Mouse (Mus musculus) forebrain, embryonic 12.5 days (tissue): Measurements from ENCODE around the gene Trim45. TPM values are rescaled to one million over a fixed set of nuclear protein-coding genes. Genes with fewer than 3 reads are reported as not detected.
A peak's percentile ranks its signal among the peaks of the same experiment; 100 is the strongest.

Experiments used
- ATAC-seq: fragments of 200-750 bp; cut with Nextera tagmentation; 2 replicates; pipeline ENCODE4 v1.8.0; 2017; ENCODE audit warnings: moderate TSS enrichment; ENCODE audit not compliant: low FRiP score
- H3K27ac ChIP-seq: fragments of 300-500 bp; sonication (generic); 2 replicates; pipeline ENCODE4 v1.5.1; 2016; ENCODE audit warnings: mild to moderate bottlenecking
- H3K27me3 ChIP-seq: fragments of 300-500 bp; sonication (generic); 2 replicates; pipeline ENCODE4 v1.6.1; 2016; ENCODE audit warnings: mild to moderate bottlenecking
- H3K36me3 ChIP-seq: fragments of 300-500 bp; sonication (generic); replicated peaks from 2 replicates; pipeline ENCODE4 v1.6.1; 2016; ENCODE audit warnings: mild to moderate bottlenecking
- H3K4me1 ChIP-seq: fragments of 300-500 bp; sonication (generic); 2 replicates; pipeline ENCODE4 v1.6.1; 2016
- H3K4me2 ChIP-seq: fragments of 300-500 bp; sonication (generic); 2 replicates; pipeline ENCODE4 v1.6.1; 2016; ENCODE audit warnings: mild to moderate bottlenecking, moderate library complexity
- H3K4me3 ChIP-seq: fragments of 300-500 bp; sonication (generic); replicated peaks from 2 replicates; pipeline ENCODE4 v1.5.1; 2016; ENCODE audit warnings: mild to moderate bottlenecking
- H3K9ac ChIP-seq: fragments of 300-500 bp; sonication (generic); 2 replicates; pipeline ENCODE4 v1.6.1; 2016; ENCODE audit warnings: mild to moderate bottlenecking
- H3K9me3 ChIP-seq: fragments of 300-500 bp; sonication (generic); 2 replicates; pipeline ENCODE4 v1.6.1; 2016
- WGBS: fragments of 180-500 bp; shearing (Covaris S2); methylation state at CpG from one replicate; pipeline ENCODE4 v1.1.7; 2016; 5-methylcytosine and 5-hydroxymethylcytosine counted together
- polyA plus RNA-seq: library from polyadenylated mRNA; unstranded; fragments of >200 nt; fragmentation: Nextera tagmentation; extraction: Ambion mirVana; gene quantifications from 2 replicates; pipeline ENCODE4 v1.2.1, GENCODE M21; 2016

Trim45 gene
- polyA plus RNA-seq = 6.2 and 7.1 TPM in 2 replicates

DNA sequence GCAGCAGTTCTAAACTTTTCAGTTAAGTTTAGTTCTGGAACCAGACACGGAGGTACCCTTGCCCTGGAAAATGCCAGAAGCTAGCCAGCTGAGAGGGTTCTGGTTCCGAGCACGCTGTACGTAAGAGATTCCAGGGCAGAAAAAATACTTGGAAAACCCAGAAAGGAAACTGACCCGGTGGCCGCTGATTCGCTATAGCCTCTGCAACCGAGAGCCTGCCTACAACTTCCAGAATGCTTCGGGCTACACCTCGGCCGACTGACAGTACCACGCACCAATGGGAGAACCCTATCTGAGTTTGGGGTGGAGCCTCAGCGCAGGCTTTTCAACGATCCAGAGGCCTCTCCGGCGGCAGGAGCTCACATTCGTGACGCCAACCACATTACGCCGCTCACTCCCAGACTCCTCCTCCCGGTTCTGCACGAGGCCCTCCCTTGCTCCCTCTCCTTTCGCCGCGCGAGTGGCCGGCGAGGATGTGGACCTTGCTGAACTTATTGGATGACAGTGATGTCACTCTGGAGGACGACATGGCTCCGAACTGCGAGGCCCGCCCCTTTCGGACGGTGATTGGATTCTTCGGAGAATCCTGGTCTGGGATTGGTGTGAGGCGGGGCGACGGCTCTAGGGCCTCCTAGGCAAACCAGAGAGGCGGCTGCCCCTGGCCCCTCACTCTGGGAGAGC lies at the start of gene Trim45:
Gene Trim45, plus strand, starts transcription at position 378 of the 681 bp plus-strand sequence.
- Histone ChIP-seq H3K36me3 (no peaks in the 10 kb centered on the region; the same call in 1 of the 2 replicates), H3K9me3 (no peaks in the 10 kb centered on the region), H3K27me3 (no peaks in the 10 kb centered on the region), H3K4me3 (peak within 1 kb of the TSS; percentile 58), H3K4me2 (peak within 1 kb of the TSS; percentile 65), H3K4me1 (peaks cover 41% of the 10 kb centered on the region), H3K27ac (peak within 1 kb of the TSS; percentile 81), H3K9ac (peak within 1 kb of the TSS; percentile 73)
- WGBS = under 1% methylated on average over 39 of the region's 39 CpGs
- ATAC-seq = peak; percentile 99

DNA sequence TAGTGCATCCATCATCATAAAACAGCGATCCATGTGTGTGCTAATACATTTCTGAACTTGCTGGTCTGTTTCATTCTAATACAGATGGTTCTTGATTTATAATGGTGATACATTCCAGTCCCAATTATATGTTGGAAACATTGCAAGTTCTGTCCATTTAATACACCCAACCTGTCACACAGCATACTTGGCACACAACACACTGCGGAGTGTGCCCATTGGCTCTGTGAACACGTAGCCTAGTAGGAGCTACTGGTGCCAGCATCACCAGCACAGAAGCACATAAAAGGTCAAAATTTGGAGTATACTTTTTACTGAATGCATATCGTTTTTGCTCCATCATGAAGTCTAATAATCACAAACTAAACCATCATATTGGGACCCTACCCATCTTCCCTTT lies 44.9 kb upstream of the Trim45 start:
- H3K4me2 ChIP-seq = no peak overlapping the region
- H3K4me1 ChIP-seq = no peaks in the 10 kb centered on the region
- ATAC-seq = no peak
- no peak overlapping the region for H3K4me3 ChIP-seq
- WGBS = 91% methylated on average over 4 of the region's 4 CpGs
- H3K27ac ChIP-seq = no peak overlapping the region
- H3K36me3 ChIP-seq = no peaks in the 10 kb centered on the region
- H3K27me3 ChIP-seq = no peaks in the 10 kb centered on the region
- no peak overlapping the region for H3K9ac ChIP-seq
- no peaks in the 10 kb centered on the region for H3K9me3 ChIP-seq

DNA sequence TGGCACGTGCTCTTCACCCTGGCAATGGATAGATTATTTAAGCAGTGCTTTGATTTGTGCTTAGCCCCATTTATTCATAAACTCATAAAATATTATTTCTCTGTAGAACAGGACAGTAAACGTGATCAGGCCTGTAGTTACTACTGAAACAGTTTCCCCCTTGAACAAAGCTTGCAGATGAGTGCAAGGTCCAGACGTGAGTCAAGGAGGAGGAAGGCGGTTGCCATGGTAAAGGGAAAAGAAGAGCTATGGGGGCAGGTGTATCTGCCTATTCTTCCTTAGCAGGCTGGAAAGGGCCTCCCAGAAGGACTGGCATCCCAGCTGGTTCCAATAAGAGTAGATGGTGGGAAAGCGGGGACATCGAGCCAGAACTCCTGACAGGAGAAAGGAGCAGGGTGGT lies 40.6 kb upstream of the Trim45 start:
- Histone ChIP-seq H3K27ac (no peak overlapping the region), H3K4me1 (no peaks in the 10 kb centered on the region), H3K9ac (no peak overlapping the region), H3K4me3 (no peak overlapping the region), H3K27me3 (no peaks in the 10 kb centered on the region), H3K4me2 (no peak overlapping the region), H3K9me3 (no peaks in the 10 kb centered on the region), H3K36me3 (no peaks in the 10 kb centered on the region)
- WGBS = 85% methylated on average over 6 of the region's 6 CpGs
- no peak for ATAC-seq

DNA sequence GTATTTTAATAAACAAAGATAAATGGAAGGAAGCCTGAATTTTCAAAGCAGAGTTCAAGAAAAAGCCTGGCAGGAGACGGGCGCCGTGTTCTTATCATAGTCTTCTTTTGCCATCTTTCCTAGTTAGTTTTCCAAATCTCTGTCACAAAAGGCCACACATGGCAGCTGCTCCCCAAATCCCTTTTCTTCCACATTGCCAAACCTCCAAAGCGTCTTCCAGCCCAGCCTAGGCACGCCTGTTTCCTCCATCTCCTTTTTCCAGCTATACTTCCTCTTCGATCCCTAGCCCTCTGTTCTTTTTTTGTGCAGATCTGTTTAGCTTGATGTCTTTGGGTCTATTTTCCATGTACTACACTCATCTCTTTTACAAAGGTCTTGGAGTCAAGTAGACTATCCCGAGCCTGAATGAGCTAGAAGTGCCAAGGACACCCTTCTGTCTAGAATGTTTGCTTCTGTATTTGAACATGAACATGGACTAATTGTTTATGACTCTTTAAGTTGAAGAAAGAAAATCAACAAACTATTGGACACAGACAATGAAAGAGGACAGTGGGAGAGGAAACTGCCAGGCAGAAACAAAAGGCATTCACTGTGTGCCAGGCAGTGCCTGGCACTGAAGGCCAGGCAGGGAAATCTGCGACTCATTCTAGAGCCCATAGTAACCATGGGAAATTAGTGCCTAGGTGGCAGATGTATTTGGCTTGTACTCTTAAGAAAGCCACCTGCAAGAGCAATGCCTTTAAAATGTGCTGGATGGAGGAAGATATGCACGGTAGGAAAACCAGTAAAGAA lies 40.0 kb upstream of the Trim45 start:
- H3K4me3 ChIP-seq = no peak overlapping the region
- no peaks in the 10 kb centered on the region for H3K36me3 ChIP-seq
- WGBS = 89% methylated on average over 9 of the region's 9 CpGs
- no peaks in the 10 kb centered on the region for H3K4me1 ChIP-seq
- H3K9ac ChIP-seq = no peak overlapping the region
- no peaks in the 10 kb centered on the region for H3K27me3 ChIP-seq
- no peak for ATAC-seq
- no peak overlapping the region for H3K4me2 ChIP-seq
- no peak overlapping the region for H3K27ac ChIP-seq
- 0 out of 2 replicates have a peak, but pooled peaks cover 3% of the 10 kb centered on the region for H3K9me3 ChIP-seq

DNA sequence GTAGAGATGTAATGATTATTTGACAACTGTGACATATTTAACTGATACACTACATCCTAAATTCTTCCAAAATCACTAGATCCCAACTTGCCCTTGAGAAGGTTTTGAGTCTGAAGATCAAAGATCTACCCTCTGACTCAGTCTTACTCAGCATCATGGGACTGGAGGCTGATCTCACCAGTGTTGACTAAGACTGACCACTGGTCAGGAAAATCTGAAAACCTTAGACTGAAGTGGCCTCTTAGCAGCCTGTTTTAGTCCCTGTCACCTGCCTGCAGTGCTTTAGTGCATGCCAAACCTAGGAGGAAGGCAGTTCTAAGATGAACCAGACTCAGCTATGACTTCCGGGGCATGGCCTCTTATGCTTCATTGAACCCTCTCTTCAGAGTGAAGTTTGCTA lies 32.8 kb upstream of the Trim45 start:
- 96% methylated on average over 1 of the region's 1 CpGs for WGBS
- no peak for ATAC-seq
- Histone ChIP-seq H3K27ac (no peak overlapping the region), H3K4me3 (no peak overlapping the region), H3K27me3 (no peaks in the 10 kb centered on the region), H3K9ac (no peak overlapping the region), H3K9me3 (0 out of 2 replicates have a peak, but pooled peaks cover 4% of the 10 kb centered on the region), H3K4me2 (no peak overlapping the region), H3K36me3 (no peaks in the 10 kb centered on the region), H3K4me1 (no peaks in the 10 kb centered on the region)

DNA sequence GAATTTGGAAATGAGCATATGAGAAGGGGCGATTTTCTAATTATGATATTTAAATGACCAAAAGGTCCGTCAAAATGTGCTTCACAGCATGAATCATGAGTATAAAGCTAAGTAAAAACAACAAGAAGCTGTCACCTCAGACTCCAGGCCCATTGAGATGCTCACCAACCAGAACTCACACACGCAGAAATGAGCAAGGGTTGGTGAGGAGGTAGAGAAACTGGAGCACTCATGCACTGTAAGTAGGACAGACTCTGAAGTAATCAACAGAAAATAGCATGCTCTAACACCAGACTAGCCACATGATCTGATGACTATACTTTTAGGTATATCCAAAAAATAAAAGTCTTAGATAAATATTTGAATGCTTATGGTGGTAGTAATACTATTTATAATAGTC lies 31.6 kb upstream of the Trim45 start:
- ATAC-seq = no peak
- Histone ChIP-seq H3K4me1 (no peaks in the 10 kb centered on the region), H3K9me3 (0 out of 2 replicates have a peak, but pooled peaks cover 4% of the 10 kb centered on the region), H3K27me3 (no peaks in the 10 kb centered on the region), H3K9ac (no peak overlapping the region), H3K4me3 (no peak overlapping the region), H3K36me3 (no peaks in the 10 kb centered on the region), H3K4me2 (no peak overlapping the region), H3K27ac (no peak overlapping the region)
- WGBS = 93% methylated on average over 3 of the region's 3 CpGs

DNA sequence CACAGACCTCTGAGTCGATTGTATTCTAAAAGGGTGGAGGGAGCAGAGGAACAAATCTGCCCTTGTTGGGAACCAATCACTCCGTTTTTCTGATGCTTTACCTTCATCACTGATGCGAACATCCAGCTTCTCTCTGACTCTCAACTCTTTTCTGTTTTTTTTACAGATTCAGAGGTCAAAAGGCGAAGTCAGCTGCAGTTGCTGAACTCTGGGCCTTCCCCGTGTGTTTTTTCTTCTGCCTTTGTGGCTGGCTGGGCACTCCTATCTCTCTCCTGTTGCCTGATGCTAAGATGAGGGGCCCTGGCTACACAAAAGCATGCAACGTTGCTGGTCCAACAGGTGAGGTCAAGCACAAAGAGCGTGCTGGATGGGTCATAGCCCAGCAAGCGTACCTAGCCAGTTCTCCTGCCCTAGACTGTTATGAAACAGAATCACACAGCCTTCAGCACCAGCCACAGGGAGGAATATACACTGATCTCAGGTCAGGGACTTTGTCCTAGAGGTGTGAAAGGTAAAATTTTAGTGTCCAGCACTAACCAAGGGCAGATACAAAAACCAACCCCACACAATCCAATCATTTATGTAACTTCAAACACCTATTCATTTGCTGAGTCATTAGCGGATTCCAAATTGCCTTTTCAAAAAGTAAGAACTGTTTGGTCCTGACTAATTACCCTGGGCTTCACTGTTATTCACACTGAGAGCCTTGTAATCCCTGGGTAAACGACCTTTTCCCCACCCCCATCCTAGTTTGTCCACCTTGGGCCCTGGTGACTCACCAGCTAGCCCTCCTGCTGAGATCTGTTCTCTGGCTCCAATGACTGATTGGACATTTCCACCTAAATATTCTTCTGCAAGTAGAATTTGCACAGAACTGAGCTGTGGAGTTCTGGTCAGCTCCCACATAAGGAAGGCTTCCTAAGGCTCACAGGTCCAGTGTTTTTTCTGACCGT lies 29.3 kb upstream of the Trim45 start:
- no peaks in the 10 kb centered on the region for H3K27me3 ChIP-seq
- no peak overlapping the region for H3K27ac ChIP-seq
- no peak overlapping the region for H3K4me2 ChIP-seq
- H3K9me3 ChIP-seq = no peaks in the 10 kb centered on the region
- H3K36me3 ChIP-seq = no peaks in the 10 kb centered on the region
- no peak overlapping the region for H3K4me3 ChIP-seq
- H3K9ac ChIP-seq = no peak overlapping the region
- no peak for ATAC-seq
- H3K4me1 ChIP-seq = no peaks in the 10 kb centered on the region
- 59% methylated on average over 11 of the region's 11 CpGs for WGBS

DNA sequence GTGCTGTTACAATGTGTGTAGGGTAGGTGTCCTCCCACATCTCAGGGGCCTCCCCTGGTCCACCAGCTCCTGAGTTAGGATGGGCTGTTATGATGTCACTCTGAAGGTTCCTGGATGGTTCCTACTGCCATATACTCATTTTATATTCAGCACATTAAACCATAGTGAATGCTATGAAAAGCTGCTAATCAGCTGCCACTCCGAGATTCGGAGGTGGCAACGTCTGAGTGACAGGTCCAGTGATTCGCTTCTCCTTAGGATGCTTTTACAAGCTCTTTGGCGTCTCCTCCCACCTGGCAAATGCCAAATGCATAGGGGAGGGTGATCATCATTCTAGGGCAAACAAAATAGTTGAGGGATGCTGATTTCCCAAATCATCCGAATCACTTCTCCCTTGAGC lies 26.5 kb upstream of the Trim45 start:
- no peaks in the 10 kb centered on the region for H3K4me1 ChIP-seq
- WGBS = 63% methylated on average over 6 of the region's 6 CpGs
- H3K27ac ChIP-seq = no peak overlapping the region
- no peaks in the 10 kb centered on the region for H3K36me3 ChIP-seq
- no peak overlapping the region for H3K4me2 ChIP-seq
- no peak overlapping the region for H3K4me3 ChIP-seq
- no peak overlapping the region for H3K9ac ChIP-seq
- H3K27me3 ChIP-seq = no peaks in the 10 kb centered on the region
- H3K9me3 ChIP-seq = no peaks in the 10 kb centered on the region
- ATAC-seq = no peak

DNA sequence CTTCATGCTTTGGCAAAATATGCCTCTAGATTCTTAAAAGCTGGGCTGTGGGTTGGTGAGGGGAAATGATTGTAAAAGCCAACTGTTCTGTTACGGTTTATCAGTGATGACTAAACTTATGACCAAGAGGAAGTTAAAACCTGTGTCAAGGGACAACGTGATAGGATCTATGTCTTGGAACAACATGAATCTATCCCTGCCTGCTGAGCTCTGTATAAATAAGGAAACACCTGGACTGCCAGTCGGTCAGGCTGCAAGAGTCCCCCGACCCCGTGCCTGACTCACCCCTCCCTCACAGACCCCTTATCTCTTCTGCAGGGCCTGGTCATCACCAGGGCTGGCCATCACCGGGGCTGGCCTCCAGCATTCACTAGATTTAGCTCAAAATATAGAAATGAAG lies 15.9 kb upstream of the Trim45 start:
- ATAC-seq = no peak
- Histone ChIP-seq H3K9ac (no peak overlapping the region), H3K36me3 (no peaks in the 10 kb centered on the region), H3K4me2 (no peak overlapping the region), H3K27ac (no peak overlapping the region), H3K4me1 (no peaks in the 10 kb centered on the region), H3K9me3 (no peaks in the 10 kb centered on the region), H3K4me3 (no peak overlapping the region), H3K27me3 (no peaks in the 10 kb centered on the region)
- WGBS = 83% methylated on average over 6 of the region's 6 CpGs

DNA sequence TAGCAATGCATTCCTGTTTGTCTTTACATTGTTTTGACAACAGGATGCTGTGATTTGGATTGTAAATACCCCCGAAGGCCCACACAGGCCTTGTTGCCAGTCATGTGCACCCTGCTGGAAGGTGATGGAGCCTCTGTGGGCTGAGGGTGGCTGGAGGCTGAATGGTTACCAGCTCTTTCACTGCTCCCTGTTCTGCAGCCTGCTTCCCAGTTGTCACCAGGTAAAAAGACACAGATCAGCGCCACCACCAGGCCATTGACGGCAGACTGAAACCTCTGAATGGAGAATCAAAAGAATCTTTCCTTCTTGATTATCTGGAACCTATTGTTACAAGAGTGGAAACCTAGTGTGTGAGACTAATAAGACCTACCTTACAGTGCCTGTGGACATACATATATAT lies 15.1 kb upstream of the Trim45 start:
- ATAC-seq = no peak
- Histone ChIP-seq H3K4me3 (no peak overlapping the region), H3K4me1 (no peaks in the 10 kb centered on the region), H3K27ac (no peak overlapping the region), H3K36me3 (no peaks in the 10 kb centered on the region), H3K9me3 (no peaks in the 10 kb centered on the region), H3K27me3 (no peaks in the 10 kb centered on the region), H3K9ac (no peak overlapping the region), H3K4me2 (no peak overlapping the region)
- WGBS = 43% methylated on average over 3 of the region's 3 CpGs

DNA sequence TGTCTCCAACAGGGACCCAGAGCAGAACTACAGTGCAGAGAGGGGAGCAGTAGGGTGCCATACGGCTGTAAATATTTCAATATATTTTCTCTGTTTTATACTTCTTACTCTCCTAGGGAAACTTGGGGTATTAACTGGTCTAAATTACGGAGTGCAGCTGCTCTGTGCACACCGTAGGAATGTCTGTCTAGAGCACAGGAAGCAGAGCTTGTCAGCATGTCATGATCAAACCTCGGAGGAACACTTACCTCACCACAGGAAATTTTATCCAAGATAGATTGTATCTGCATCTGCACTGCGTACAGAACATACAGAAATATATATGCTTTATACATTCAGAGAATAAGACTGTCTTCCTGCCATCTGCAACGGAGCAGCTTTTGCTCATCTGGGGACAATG lies 13.4 kb upstream of the Trim45 start:
- no peak overlapping the region for H3K27ac ChIP-seq
- WGBS = 78% methylated on average over 6 of the region's 6 CpGs
- H3K9me3 ChIP-seq = no peaks in the 10 kb centered on the region
- no peaks in the 10 kb centered on the region for H3K4me1 ChIP-seq
- no peak overlapping the region for H3K4me2 ChIP-seq
- H3K4me3 ChIP-seq = no peak overlapping the region
- H3K36me3 ChIP-seq = no peaks in the 10 kb centered on the region
- H3K27me3 ChIP-seq = no peaks in the 10 kb centered on the region
- no peak overlapping the region for H3K9ac ChIP-seq
- no peak for ATAC-seq

DNA sequence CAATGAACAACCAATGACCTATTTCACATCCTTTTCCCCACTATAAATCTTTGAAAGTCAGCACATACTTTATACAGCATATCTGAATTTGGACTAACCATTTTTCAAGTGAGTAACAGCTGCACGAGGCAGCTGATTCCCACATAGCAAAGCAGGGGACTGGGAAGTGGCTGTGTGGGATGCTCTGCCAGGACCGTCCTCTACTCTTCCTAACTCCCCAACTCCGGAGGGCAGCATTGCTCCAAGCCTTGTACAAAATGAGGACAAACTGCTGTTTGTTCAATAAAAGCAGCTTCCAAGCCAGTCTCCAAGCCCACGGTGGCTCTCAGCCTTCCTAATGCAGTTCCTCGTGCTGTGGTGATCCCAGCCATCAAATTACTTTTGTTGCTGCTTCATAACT lies 11.4 kb upstream of the Trim45 start:
- Histone ChIP-seq H3K4me3 (no peak overlapping the region), H3K9ac (no peak overlapping the region), H3K4me1 (no peaks in the 10 kb centered on the region), H3K27ac (no peak overlapping the region), H3K4me2 (no peak overlapping the region), H3K27me3 (no peaks in the 10 kb centered on the region), H3K36me3 (no peaks in the 10 kb centered on the region), H3K9me3 (no peaks in the 10 kb centered on the region)
- WGBS = 67% methylated on average over 5 of the region's 5 CpGs
- no peak for ATAC-seq
